Mouse (Mus musculus) testis, adult 2 months (tissue): ENCODE results near the gene Syt6.

Source experiments
- CTCF ChIP-seq: fragments of 200-500 bp; IDR thresholded peaks from 2 replicates; pipeline ENCODE4 v1.5.1; 2012; ENCODE audit warnings: low read depth, mild to moderate bottlenecking, inconsistent platforms, low read length, moderate library complexity; ENCODE audit not compliant: control insufficient read depth, insufficient read depth, insufficient replicate concordance
- POLR2A ChIP-seq: fragments of 200-500 bp; IDR thresholded peaks from 2 replicates; pipeline ENCODE4 v1.6.1; 2012; ENCODE audit warnings: low read depth, mild to moderate bottlenecking, inconsistent platforms, low read length, moderate library complexity; ENCODE audit not compliant: control insufficient read depth

DNA sequence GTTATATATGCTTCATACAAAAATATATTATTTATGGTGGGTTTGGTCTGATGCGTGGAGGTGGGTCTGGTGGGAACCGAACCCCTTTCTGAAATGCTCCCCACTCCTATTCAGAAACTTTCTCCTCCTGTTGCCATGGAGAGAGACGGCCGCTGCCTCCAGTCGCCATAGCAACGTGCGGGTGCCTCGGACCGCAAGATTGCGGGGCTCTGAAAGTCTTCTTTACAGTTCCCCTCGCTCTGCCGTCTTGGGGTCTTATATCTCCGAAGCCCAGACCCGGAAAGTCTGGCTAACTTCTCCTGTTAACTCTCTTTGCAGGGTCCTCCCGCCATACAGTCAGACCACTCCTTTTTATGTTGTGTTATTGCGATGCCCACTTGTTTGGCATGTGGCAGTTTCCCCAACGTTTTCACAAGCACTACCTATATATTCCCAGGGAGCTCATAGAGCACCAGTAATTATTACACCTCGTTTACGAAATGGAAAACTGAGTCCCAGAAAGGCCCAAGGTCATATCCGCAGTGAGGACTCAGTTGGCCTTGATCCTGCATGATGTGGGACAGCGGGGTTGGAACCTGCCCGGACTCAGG is 370 bp upstream of the Syt6 start:
- TF ChIP-seq POLR2A (no peak), CTCF (no peak)
